Mouse (Mus musculus): ENCODE measurements at regions not wholly inside any gene's neighbourhood (a gene's known extent, or its start where the extent isn't known, plus 50 kb on each side); places are given as distances from the start of the nearest gene placed in this dataset.

- Histone ChIP-seq H3K9ac (replicated peaks) (no peak overlapping the region), H3K27me3 (no peaks in the 10 kb centered on the region), H3K36me3 (no peaks in the 10 kb centered on the region), H3K4me1 (no peaks in the 10 kb centered on the region), H3K4me3 (no peak overlapping the region), H3K4me2 (replicated peaks) (no peak overlapping the region), H3K27ac (replicated peaks) (no peak overlapping the region), H3K9me3 (no peaks in the 10 kb centered on the region)
- WGBS, result 66% methylated on average over 2 of the region's 2 CpGs
- no peak for ATAC-seq (replicated peaks)
Measured at GRCm38 (mm10) chr5:74920939-74921338, 123.6 kb downstream of the Chic2 start.

- Histone ChIP-seq H3K9me3 (no peaks in the 10 kb centered on the region), H3K27me3 (no peaks in the 10 kb centered on the region), H3K4me1 (no peaks in the 10 kb centered on the region), H3K4me3 (no peak overlapping the region), H3K4me2 (replicated peaks) (no peak overlapping the region), H3K9ac (replicated peaks) (no peak overlapping the region), H3K27ac (replicated peaks) (no peak overlapping the region), H3K36me3 (no peaks in the 10 kb centered on the region)
- no peak for ATAC-seq (replicated peaks)
- 71% methylated on average over 5 of the region's 5 CpGs for WGBS
Measured at GRCm38 (mm10) chr5:74920490-74920889, 124.1 kb downstream of the Chic2 start.

- no peak overlapping the region for H3K4me2 ChIP-seq (replicated peaks)
- WGBS, result 67% methylated on average over 7 of the region's 7 CpGs
Measured at GRCm38 (mm10) chr5:74905504-74906061, 139.0 kb downstream of the Chic2 start.

GRCm38 (mm10) chr5:74904927-74905503 lies 139.6 kb downstream of the Chic2 start:
- H3K4me3 ChIP-seq, result no peak overlapping the region
- H3K4me1 ChIP-seq, result no peaks in the 10 kb centered on the region
- 66% methylated on average over 7 of the region's 7 CpGs for WGBS
- H3K9me3 ChIP-seq, result no peaks in the 10 kb centered on the region
- no peak for ATAC-seq (replicated peaks)
- H3K36me3 ChIP-seq, result no peaks in the 10 kb centered on the region
- no peak overlapping the region for H3K4me2 ChIP-seq (replicated peaks)
- no peak overlapping the region for H3K9ac ChIP-seq (replicated peaks)
- no peak overlapping the region for H3K27ac ChIP-seq (replicated peaks)
- H3K27me3 ChIP-seq, result no peaks in the 10 kb centered on the region

More at GRCm38 (mm10) chr5:74905504-74906061, 139.0 kb downstream of the Chic2 start:
- H3K9me3 ChIP-seq, result no peaks in the 10 kb centered on the region
- no peaks in the 10 kb centered on the region for H3K27me3 ChIP-seq
- H3K36me3 ChIP-seq, result no peaks in the 10 kb centered on the region
- H3K9ac ChIP-seq (replicated peaks), result no peak overlapping the region
- no peak for ATAC-seq (replicated peaks)
- no peaks in the 10 kb centered on the region for H3K4me1 ChIP-seq
- H3K27ac ChIP-seq (replicated peaks), result no peak overlapping the region
- no peak overlapping the region for H3K4me3 ChIP-seq

- Histone ChIP-seq H3K36me3 (no peaks in the 10 kb centered on the region), H3K4me3 (no peak overlapping the region), H3K27ac (replicated peaks) (no peak overlapping the region), H3K9ac (replicated peaks) (no peak overlapping the region), H3K4me1 (no peaks in the 10 kb centered on the region), H3K27me3 (no peaks in the 10 kb centered on the region), H3K9me3 (no peaks in the 10 kb centered on the region), H3K4me2 (replicated peaks) (no peak overlapping the region)
- ATAC-seq (replicated peaks), result no peak
- WGBS, result 72% methylated on average over 3 of the region's 3 CpGs
Measured at GRCm38 (mm10) chr5:74904327-74904726, 140.2 kb downstream of the Chic2 start.

- Histone ChIP-seq H3K27me3 (no peaks in the 10 kb centered on the region), H3K4me2 (replicated peaks) (no peak overlapping the region), H3K9me3 (no peaks in the 10 kb centered on the region), H3K27ac (replicated peaks) (no peak overlapping the region), H3K9ac (replicated peaks) (no peak overlapping the region), H3K4me3 (no peak overlapping the region), H3K4me1 (no peaks in the 10 kb centered on the region), H3K36me3 (no peaks in the 10 kb centered on the region)
- ATAC-seq (replicated peaks), result no peak
- WGBS, result 91% methylated on average over 6 of the region's 6 CpGs
Measured at GRCm38 (mm10) chr5:74903711-74904110, 140.9 kb downstream of the Chic2 start.

GRCm38 (mm10) chr5:74897133-74897532 lies 147.4 kb downstream of the Chic2 start:
- H3K4me3 ChIP-seq, result no peak overlapping the region
- H3K9ac ChIP-seq (replicated peaks), result no peak overlapping the region
- no peak overlapping the region for H3K27ac ChIP-seq (replicated peaks)
- no peaks in the 10 kb centered on the region for H3K27me3 ChIP-seq
- no peak for ATAC-seq (replicated peaks)
- WGBS, result 80% methylated on average over 8 of the region's 8 CpGs
- H3K4me2 ChIP-seq (replicated peaks), result no peak overlapping the region
- H3K4me1 ChIP-seq, result no peaks in the 10 kb centered on the region
- H3K36me3 ChIP-seq, result no peaks in the 10 kb centered on the region
- no peaks in the 10 kb centered on the region for H3K9me3 ChIP-seq

- 71% methylated on average over 5 of the region's 5 CpGs for WGBS
- no peak for ATAC-seq (replicated peaks)
- Histone ChIP-seq H3K36me3 (no peaks in the 10 kb centered on the region), H3K9ac (replicated peaks) (no peak overlapping the region), H3K4me3 (no peak overlapping the region), H3K4me2 (replicated peaks) (no peak overlapping the region), H3K27ac (replicated peaks) (no peak overlapping the region), H3K4me1 (no peaks in the 10 kb centered on the region), H3K27me3 (no peaks in the 10 kb centered on the region), H3K9me3 (no peaks in the 10 kb centered on the region)
Measured at GRCm38 (mm10) chr5:74893276-74893675, 151.3 kb downstream of the Chic2 start.

- H3K27me3 ChIP-seq, result no peaks in the 10 kb centered on the region
- no peaks in the 10 kb centered on the region for H3K9me3 ChIP-seq
- no peaks in the 10 kb centered on the region for H3K4me1 ChIP-seq
- no peak overlapping the region for H3K27ac ChIP-seq (replicated peaks)
- WGBS, result 54% methylated on average over 3 of the region's 3 CpGs
- no peak for ATAC-seq (replicated peaks)
- no peak overlapping the region for H3K4me3 ChIP-seq
- no peak overlapping the region for H3K4me2 ChIP-seq (replicated peaks)
- H3K36me3 ChIP-seq, result no peaks in the 10 kb centered on the region
- no peak overlapping the region for H3K9ac ChIP-seq (replicated peaks)
Measured at GRCm38 (mm10) chr5:74891541-74891940, 153.0 kb downstream of the Chic2 start.

- Histone ChIP-seq H3K4me2 (replicated peaks) (no peak overlapping the region), H3K9ac (replicated peaks) (no peak overlapping the region), H3K27me3 (no peaks in the 10 kb centered on the region), H3K27ac (replicated peaks) (no peak overlapping the region), H3K4me1 (no peaks in the 10 kb centered on the region), H3K4me3 (no peak overlapping the region), H3K36me3 (no peaks in the 10 kb centered on the region), H3K9me3 (no peaks in the 10 kb centered on the region)
- 80% methylated on average over 8 of the region's 8 CpGs for WGBS
- no peak for ATAC-seq (replicated peaks)
Measured at GRCm38 (mm10) chr5:74888934-74889333, 155.6 kb downstream of the Chic2 start.

- no peak overlapping the region for H3K4me2 ChIP-seq (replicated peaks)
- 76% methylated on average over 3 of the region's 3 CpGs for WGBS
- no peak for ATAC-seq (replicated peaks)
- H3K36me3 ChIP-seq, result no peaks in the 10 kb centered on the region
- no peaks in the 10 kb centered on the region for H3K4me1 ChIP-seq
- no peaks in the 10 kb centered on the region for H3K27me3 ChIP-seq
- H3K9ac ChIP-seq (replicated peaks), result no peak overlapping the region
- no peak overlapping the region for H3K27ac ChIP-seq (replicated peaks)
- H3K4me3 ChIP-seq, result no peak overlapping the region
- H3K9me3 ChIP-seq, result no peaks in the 10 kb centered on the region
Measured at GRCm38 (mm10) chr5:74885958-74886357, 158.6 kb downstream of the Chic2 start.

GRCm38 (mm10) chr5:74882563-74882962 lies 162.0 kb downstream of the Chic2 start:
- WGBS, result 83% methylated on average over 12 of the region's 12 CpGs
- ATAC-seq (replicated peaks), result no peak
- H3K9ac ChIP-seq (replicated peaks), result no peak overlapping the region

GRCm38 (mm10) chr5:74880669-74881226 lies 163.8 kb downstream of the Chic2 start:
- H3K4me2 ChIP-seq (replicated peaks), result no peak overlapping the region
- H3K27ac ChIP-seq (replicated peaks), result no peak overlapping the region
- no peaks in the 10 kb centered on the region for H3K9me3 ChIP-seq
- ATAC-seq (replicated peaks), result no peak
- H3K36me3 ChIP-seq, result no peaks in the 10 kb centered on the region
- H3K9ac ChIP-seq (replicated peaks), result no peak overlapping the region
- H3K27me3 ChIP-seq, result no peaks in the 10 kb centered on the region
- 71% methylated on average over 10 of the region's 10 CpGs for WGBS
- peaks cover 8% of the 10 kb centered on the region; the same call in 1 of the 2 replicates for H3K4me1 ChIP-seq
- no peak overlapping the region for H3K4me3 ChIP-seq

More at GRCm38 (mm10) chr5:74882563-74882962, 162.0 kb downstream of the Chic2 start:
- H3K36me3 ChIP-seq, result no peaks in the 10 kb centered on the region
- H3K4me2 ChIP-seq (replicated peaks), result no peak overlapping the region
- no peak overlapping the region for H3K27ac ChIP-seq (replicated peaks)
- 0 out of 2 replicates have a peak, but pooled peaks cover 3% of the 10 kb centered on the region for H3K4me1 ChIP-seq
- H3K4me3 ChIP-seq, result no peak overlapping the region
- no peaks in the 10 kb centered on the region for H3K9me3 ChIP-seq
- no peaks in the 10 kb centered on the region for H3K27me3 ChIP-seq
